Mouse (Mus musculus): Measurements from ENCODE around the gene March1.

DNA sequence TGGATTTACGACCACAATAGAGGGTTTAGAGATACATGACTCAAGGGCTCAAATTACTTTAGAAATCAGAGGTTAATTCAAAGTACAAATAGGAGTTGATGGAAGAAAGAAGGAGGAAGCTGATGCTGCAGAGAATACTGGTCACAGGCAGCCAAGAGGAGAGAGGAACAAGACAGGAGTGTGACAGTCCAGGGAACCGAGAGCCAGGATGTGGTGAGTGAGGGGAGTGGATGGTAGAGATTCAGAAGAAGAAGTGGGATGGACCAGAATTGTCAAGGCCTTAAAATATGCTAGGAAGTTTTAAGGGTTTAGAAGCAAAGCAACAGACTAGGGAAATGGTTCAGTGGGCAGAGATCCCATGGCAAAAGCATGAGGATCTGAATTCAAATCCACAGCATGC, 771.0 kb downstream of the March1 start:
- no peak for TF ChIP-seq CHD2 (IDR thresholded peaks at IDR 0.05; ENCODE audit: low read length)
- TF ChIP-seq GABPA (IDR thresholded peaks at IDR 0.05; ENCODE audit: low read depth, low read length) = no peak
- TF ChIP-seq CTCF (IDR thresholded peaks at IDR 0.05 in 2 of 3, conservative IDR thresholded peaks at IDR 0.05 in 1 of 3; ENCODE audit: control insufficient read depth in 1 of 3, insufficient read depth in 1 of 3, low read depth in 2 of 3, low read length in 3 of 3, poor library complexity in 1 of 3, severe bottlenecking in 1 of 3) = no peak
- TF ChIP-seq POLR2AphosphoS2 (IDR thresholded peaks at IDR 0.05; ENCODE audit: low read length) = no peak
- no peak for TF ChIP-seq JUND (IDR thresholded peaks at IDR 0.05; ENCODE audit: low read depth, low read length)
- no peak for TF ChIP-seq TBP (IDR thresholded peaks at IDR 0.05; ENCODE audit: low read depth, low read length)
- TF ChIP-seq MAZ (IDR thresholded peaks at IDR 0.05; ENCODE audit: low read depth, low read length) = no peak
- TF ChIP-seq SIN3A (IDR thresholded peaks at IDR 0.05; ENCODE audit: low read length) = no peak
- TF ChIP-seq SMC3 (IDR thresholded peaks at IDR 0.05; ENCODE audit: low read depth, low read length) = no peak
- no peak for TF ChIP-seq ZC3H11A (IDR thresholded peaks at IDR 0.05; ENCODE audit: low read depth, low read length)
- no peak for TF ChIP-seq POLR2A (IDR thresholded peaks at IDR 0.05; ENCODE audit: control insufficient read depth in 1 of 2, insufficient read depth in 1 of 2, low read depth in 1 of 2, low read length in 2 of 2, poor library complexity in 1 of 2)
- no peak for TF ChIP-seq NRF1 (IDR thresholded peaks at IDR 0.05; ENCODE audit: insufficient read depth, low read depth, low read length, poor library complexity, severe bottlenecking)
- TF ChIP-seq MAX (IDR thresholded peaks at IDR 0.05; ENCODE audit: low read length) = no peak

Data from MEL (cell line).